Mouse (Mus musculus) lung, adult 2 months (tissue): ENCODE data around the gene Nkg7.

Experiments
- CTCF ChIP-seq: fragments of 200-500 bp; IDR thresholded peaks from 2 replicates; pipeline ENCODE4 v1.5.1; 2011; ENCODE audit warnings: mild to moderate bottlenecking, low read length, control low read depth; ENCODE audit not compliant: insufficient read depth
- POLR2A ChIP-seq: fragments of 200-500 bp; IDR thresholded peaks from 2 replicates; pipeline ENCODE4 v1.6.1; 2011; ENCODE audit warnings: low read depth, mild to moderate bottlenecking, control low read depth, low read length, borderline replicate concordance; ENCODE audit errors: extremely low read depth

DNA sequence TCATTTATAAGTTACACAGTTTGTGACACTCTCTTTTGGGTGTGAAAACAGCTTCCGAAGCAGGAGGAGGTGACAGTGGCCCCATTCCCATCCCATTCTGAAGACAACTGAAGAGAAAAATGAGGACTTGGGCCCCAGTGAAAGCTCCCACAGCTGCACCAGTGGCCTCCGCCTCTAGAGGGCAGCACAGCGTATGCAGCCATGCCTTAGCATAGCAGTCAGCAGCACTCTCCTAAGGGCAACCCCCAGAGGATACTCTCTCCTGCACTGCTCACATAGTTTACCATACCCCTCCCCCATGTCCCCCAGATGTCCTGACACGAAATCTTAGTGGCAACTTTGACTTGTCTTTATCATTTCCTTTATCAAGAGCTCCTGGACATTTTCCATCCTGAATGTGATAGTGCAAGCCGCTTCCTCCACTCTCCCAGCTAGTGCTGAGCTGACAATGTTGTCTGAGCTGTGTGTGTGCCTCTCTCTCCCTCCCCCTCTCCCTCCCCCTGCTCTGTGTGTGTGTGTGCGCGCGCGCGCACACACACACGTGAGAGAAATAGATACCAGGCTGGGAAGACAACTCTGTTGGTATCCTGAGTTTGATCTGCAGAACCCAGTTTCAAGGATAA lies 13.8 kb upstream of the Nkg7 start:
- TF ChIP-seq CTCF (peak; percentile 98), POLR2A (no peak)
